Mouse (Mus musculus): ENCODE data around the gene Six5. TPM values are rescaled to one million over a fixed set of nuclear protein-coding genes. Genes with fewer than 3 reads are reported as not detected.

Six5 gene
- polyA plus RNA-seq, 1 experiment from 2014 or later = 14.7 TPM

DNA sequence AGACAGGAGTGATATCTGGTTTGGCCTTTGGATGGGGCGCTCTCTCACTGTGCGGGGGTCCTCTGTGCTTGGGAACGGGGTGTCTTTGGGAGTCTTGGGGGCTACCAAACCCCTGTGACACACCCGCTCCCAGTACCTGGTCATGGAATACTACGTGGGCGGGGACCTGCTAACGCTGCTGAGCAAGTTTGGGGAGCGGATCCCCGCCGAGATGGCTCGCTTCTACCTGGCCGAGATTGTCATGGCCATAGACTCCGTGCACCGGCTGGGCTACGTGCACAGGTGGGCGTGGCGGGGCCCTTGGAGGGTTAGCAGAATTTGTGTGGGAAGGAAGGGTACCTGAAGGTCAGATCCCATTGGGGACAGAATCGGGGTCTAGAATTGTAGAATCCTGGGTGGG lies 7.6 kb upstream of the Six5 start:
- H3K4me2 ChIP-seq (replicated peaks) = no peak overlapping the region
- H3K9me3 ChIP-seq (replicated peaks) = no peaks in the 10 kb centered on the region
- H3K4me1 ChIP-seq = peaks cover 56% of the 10 kb centered on the region
- no peak overlapping the region for H3K27ac ChIP-seq (replicated peaks)
- WGBS = 63% methylated on average over 18 of the region's 18 CpGs
- no peak overlapping the region for H3K9ac ChIP-seq
- peaks cover 34% of the 10 kb centered on the region for H3K36me3 ChIP-seq
- H3K4me3 ChIP-seq (replicated peaks) = no peak overlapping the region
- ATAC-seq (ENCODE audit: insufficient number of reproducible peaks, low FRiP score, low TSS enrichment, low read depth) = no peak
- no peaks in the 10 kb centered on the region for H3K27me3 ChIP-seq

DNA sequence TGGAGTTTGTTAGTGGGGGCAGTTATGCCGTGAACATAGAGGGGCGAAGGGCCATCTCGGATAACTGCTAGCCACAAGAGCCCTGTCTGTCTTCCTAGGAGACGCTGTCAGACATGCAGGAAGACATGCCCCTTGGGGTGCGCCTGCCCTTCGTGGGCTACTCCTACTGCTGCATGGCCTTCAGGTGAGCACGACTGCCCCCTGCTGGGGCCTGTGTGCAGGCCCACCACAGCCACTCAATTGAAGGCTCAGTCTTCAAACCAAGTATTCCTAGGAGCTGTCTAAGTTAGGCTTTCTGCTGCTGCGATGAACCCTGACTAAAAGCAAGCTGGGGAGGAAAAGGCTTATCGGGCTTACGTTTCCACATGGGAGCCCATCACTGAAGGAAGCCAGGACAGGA lies 5.6 kb upstream of the Six5 start:
- Histone ChIP-seq H3K4me2 (replicated peaks) (no peak overlapping the region), H3K36me3 (peaks cover 23% of the 10 kb centered on the region), H3K4me3 (replicated peaks) (no peak overlapping the region), H3K9me3 (replicated peaks) (no peaks in the 10 kb centered on the region), H3K9ac (no peak overlapping the region), H3K27ac (replicated peaks) (no peak overlapping the region), H3K27me3 (no peaks in the 10 kb centered on the region), H3K4me1 (peaks cover 55% of the 10 kb centered on the region)
- 39% methylated on average over 10 of the region's 10 CpGs for WGBS
- ATAC-seq (ENCODE audit: insufficient number of reproducible peaks, low FRiP score, low TSS enrichment, low read depth) = no peak

DNA sequence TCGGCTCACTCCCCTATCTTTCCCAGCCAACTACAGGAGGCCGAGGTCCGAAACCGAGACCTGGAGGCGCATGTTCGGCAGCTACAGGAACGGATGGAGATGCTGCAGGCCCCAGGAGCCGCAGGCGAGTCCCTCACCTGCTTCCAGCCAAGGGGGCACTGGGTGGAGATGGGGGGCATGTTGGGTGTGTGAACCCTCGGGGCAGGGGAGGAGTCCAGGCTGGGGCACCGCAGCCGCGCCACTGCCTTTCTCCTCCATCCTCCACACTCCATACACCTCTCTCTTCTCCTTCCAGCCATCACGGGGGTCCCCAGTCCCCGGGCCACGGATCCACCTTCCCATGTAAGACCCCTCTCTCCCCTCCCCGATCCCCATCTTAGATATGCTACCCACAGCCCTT lies 2.5 kb upstream of the Six5 start:
- no peak for ATAC-seq (ENCODE audit: insufficient number of reproducible peaks, low FRiP score, low TSS enrichment, low read depth)
- WGBS = 36% methylated on average over 13 of the region's 17 CpGs
- H3K27me3 ChIP-seq = no peaks in the 10 kb centered on the region
- H3K9ac ChIP-seq = peak overlapping the region; percentile 51
- H3K4me2 ChIP-seq (replicated peaks) = peak overlapping the region; percentile 74
- peaks cover 24% of the 10 kb centered on the region for H3K36me3 ChIP-seq
- peaks cover 38% of the 10 kb centered on the region for H3K4me1 ChIP-seq
- H3K4me3 ChIP-seq (replicated peaks) = peak overlapping the region; percentile 86
- no peaks in the 10 kb centered on the region for H3K9me3 ChIP-seq (replicated peaks)
- peak overlapping the region; percentile 99; the same call in 1 of the 2 replicates for H3K27ac ChIP-seq (replicated peaks)

DNA sequence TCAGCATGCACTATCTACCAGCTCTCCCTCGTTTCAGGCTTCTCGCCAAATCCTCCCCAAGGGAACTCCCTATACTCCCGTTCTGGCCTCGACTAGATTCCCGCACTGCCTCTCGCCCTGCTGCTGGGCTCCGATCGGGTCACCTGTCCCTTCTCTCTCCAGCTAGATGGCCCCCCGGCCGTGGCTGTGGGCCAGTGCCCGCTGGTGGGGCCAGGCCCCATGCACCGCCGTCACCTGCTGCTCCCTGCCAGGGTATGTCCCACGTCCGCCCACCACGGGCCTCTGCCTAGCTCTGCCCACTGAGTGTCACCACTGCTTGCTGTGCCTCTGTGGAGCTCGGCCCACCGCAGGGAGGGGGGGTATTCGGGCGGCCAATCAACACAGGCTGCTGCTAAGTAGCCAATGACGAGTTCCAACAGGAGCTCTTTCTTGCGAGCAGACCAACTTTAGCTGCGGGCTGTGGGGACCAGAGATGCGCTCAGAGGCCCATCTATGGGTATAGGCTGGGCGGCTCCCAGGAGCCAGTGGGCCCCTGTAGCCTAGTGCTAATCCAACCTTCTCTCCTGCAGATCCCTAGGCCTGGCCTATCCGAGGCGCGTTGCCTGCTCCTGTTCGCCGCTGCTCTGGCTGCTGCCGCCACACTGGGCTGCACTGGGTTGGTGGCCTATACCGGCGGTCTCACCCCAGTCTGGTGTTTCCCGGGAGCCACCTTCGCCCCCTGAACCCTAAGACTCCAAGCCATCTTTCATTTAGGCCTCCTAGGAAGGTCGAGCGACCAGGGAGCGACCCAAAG lies 1.8 kb upstream of the Six5 start:
- 3% methylated on average over 38 of the region's 38 CpGs for WGBS
- H3K27me3 ChIP-seq = no peaks in the 10 kb centered on the region

DNA sequence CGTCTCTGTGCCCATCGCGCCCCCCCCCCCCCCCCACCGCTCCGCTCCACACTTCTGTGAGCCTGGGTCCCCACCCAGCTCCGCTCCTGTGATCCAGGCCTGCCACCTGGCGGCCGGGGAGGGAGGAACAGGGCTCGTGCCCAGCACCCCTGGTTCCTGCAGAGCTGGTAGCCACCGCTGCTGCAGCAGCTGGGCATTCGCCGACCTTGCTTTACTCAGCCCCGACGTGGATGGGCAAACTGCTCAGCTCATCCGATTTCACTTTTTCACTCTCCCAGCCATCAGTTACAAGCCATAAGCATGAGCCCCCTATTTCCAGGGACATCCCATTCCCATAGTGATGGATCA lies 1.2 kb upstream of the Six5 start:
- Histone ChIP-seq H3K9me3 (replicated peaks) (no peaks in the 10 kb centered on the region), H3K27me3 (no peaks in the 10 kb centered on the region), H3K4me1 (peaks cover 49% of the 10 kb centered on the region), H3K27ac (replicated peaks) (peak overlapping the region; percentile 99), H3K9ac (peak overlapping the region; percentile 51; the same call in 1 of the 2 replicates), H3K4me3 (replicated peaks) (peak overlapping the region; percentile 86), H3K4me2 (replicated peaks) (peak overlapping the region; percentile 74), H3K36me3 (peaks cover 23% of the 10 kb centered on the region)
- under 1% methylated on average over 11 of the region's 15 CpGs for WGBS
- ATAC-seq (ENCODE audit: insufficient number of reproducible peaks, low FRiP score, low TSS enrichment, low read depth) = peak; percentile 26; the same call in 1 of the 2 replicates

More for the DNA sequence above, 1.8 kb upstream of the Six5 start:
- ATAC-seq (ENCODE audit: insufficient number of reproducible peaks, low FRiP score, low TSS enrichment, low read depth) = peak; percentile 74
- Histone ChIP-seq H3K4me3 (replicated peaks) (peak overlapping the region; percentile 86), H3K36me3 (peaks cover 26% of the 10 kb centered on the region), H3K9me3 (replicated peaks) (no peaks in the 10 kb centered on the region), H3K4me1 (peaks cover 43% of the 10 kb centered on the region), H3K27ac (replicated peaks) (peak overlapping the region; percentile 99), H3K4me2 (replicated peaks) (peak overlapping the region; percentile 74), H3K9ac (peak overlapping the region; percentile 51)

DNA sequence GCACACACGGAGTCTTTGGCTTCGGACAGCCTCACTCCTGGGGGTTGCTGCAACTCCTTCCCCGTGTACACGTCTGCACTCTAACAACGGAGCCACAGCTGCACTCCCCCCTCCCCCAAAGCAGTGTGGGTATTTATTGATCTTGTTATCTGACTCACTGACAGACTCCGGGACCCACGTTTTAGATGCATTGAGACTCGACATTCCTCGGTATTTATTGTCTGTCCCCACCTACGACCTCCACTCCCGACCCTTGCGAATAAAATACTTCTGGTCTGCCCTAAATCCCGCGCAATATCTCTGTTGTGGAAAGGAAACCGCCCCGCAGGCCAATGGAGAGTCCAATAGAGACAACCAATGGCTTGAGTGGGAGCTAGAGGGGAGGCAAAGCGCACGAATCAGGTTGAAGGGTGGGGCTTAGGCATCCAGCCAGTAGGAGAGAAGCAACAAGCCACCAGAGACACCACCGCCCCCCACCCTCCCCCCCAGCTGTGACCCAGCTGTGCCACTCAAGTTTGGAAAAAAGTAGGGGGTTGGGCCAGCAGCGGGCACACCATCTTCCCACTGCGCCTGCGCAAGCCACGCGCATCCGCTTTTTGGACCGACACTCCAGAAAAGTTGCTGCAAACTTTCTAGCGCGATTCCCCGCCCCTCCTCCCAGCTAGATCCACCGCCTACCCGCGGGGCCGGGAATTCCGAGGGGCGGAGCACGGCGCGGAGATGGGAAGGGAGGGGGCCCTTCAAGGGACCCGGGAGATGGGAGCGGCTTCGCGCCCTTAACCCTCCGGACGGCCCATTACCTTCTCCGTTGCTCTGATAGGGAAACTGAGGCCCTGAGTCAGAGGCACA lies 633 bp upstream of the Six5 start:
- Histone ChIP-seq H3K4me2 (replicated peaks) (peak overlapping the region; percentile 74), H3K9me3 (replicated peaks) (no peaks in the 10 kb centered on the region), H3K9ac (peak overlapping the region; percentile 85), H3K27ac (replicated peaks) (peak overlapping the region; percentile 99), H3K4me1 (peaks cover 51% of the 10 kb centered on the region), H3K4me3 (replicated peaks) (peak overlapping the region; percentile 86), H3K27me3 (no peaks in the 10 kb centered on the region), H3K36me3 (peaks cover 18% of the 10 kb centered on the region)
- WGBS = under 1% methylated on average over 45 of the region's 45 CpGs
- peak; percentile 86 for ATAC-seq (ENCODE audit: insufficient number of reproducible peaks, low FRiP score, low TSS enrichment, low read depth)

DNA sequence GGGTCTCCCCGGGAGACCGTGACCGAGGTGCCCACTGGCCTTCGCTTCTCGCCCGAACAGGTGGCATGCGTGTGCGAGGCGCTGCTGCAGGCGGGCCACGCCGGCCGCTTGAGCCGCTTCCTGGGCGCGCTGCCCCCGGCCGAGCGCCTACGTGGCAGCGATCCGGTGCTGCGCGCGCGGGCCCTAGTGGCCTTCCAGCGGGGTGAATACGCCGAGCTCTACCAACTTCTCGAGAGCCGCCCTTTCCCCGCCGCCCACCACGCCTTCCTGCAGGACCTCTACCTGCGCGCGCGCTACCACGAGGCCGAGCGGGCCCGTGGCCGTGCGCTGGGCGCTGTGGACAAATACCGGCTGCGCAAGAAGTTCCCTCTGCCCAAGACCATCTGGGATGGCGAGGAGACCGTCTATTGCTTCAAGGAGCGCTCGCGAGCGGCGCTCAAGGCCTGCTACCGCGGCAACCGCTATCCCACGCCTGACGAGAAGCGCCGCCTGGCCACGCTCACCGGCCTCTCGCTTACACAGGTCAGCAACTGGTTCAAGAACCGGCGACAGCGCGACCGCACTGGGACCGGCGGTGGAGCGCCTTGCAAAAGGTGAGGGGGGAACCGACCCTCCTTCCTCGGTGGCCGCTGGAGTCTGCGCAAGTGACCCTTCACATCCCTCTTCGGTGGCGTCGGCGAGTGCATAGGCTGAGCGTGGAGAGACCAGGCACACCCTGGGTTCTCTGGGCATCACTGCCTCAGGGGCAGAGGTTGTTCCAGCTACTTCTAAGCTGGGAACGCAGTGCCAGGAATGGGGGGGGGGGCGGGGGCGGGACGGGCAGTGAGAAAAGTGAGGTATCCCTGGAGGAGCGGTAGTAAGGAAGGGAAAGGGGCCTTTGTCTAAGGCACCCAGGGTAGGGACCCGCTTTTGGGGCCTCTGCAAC lies 694 bp downstream of the Six5 start:
- Histone ChIP-seq H3K36me3 (peaks cover 12% of the 10 kb centered on the region), H3K4me2 (replicated peaks) (peak overlapping the region; percentile 74), H3K4me1 (peaks cover 56% of the 10 kb centered on the region), H3K27me3 (no peaks in the 10 kb centered on the region), H3K27ac (replicated peaks) (peak overlapping the region; percentile 99), H3K9me3 (replicated peaks) (no peaks in the 10 kb centered on the region), H3K4me3 (replicated peaks) (peak overlapping the region; percentile 86), H3K9ac (peak overlapping the region; percentile 85)
- under 1% methylated on average over 87 of the region's 87 CpGs for WGBS
- no peak for ATAC-seq (ENCODE audit: insufficient number of reproducible peaks, low FRiP score, low TSS enrichment, low read depth)

DNA sequence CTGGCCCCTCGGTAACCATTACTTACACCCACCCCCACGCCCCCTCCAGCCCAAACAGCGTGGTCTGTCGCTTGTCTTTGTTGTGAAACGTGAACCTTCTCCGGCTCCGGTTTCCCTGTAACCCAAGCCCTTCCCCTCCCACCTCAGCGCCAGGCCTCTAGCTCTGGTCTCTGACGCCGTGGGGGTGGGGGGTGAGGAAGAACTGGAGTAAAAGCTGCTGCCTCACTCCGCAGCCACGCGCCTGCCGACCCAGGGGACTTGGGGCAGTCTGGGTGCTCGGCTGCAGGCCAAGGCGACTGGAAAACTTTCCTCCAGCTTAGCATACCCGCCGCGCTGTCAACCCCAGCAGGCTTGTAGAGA lies 1.3 kb downstream of the Six5 start:
- WGBS = 1% methylated on average over 19 of the region's 19 CpGs
- peaks cover 60% of the 10 kb centered on the region for H3K4me1 ChIP-seq

DNA sequence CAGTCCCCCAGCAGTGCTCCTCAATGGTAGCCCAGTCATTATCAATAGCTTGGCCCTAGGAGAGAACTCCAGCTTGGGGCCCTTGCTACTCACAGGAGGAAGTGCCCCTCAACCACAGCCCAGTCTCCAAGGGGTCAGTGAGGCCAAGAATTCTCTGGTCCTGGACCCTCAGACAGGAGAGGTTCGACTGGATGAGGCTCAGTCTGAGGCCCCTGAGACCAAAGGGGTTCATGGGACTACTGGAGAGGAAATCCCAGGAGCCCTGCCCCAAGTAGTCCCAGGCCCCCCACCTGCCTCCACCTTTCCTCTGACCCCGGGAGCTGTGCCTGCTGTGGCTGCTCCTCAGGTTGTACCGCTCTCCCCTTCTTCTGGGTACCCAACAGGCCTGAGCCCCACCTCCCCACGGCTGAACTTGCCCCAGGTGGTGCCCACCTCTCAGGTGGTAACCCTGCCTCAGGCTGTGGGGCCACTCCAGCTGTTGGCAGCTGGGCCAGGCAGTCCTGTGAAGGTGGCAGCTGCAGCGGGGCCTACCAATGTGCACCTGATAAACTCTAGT lies 2.1 kb downstream of the Six5 start:
- H3K27ac ChIP-seq (replicated peaks) = peak overlapping the region; percentile 99
- no peaks in the 10 kb centered on the region for H3K9me3 ChIP-seq (replicated peaks)
- peak overlapping the region; percentile 85; the same call in 1 of the 2 replicates for H3K9ac ChIP-seq
- peaks cover 57% of the 10 kb centered on the region for H3K4me1 ChIP-seq
- no peak for ATAC-seq (ENCODE audit: insufficient number of reproducible peaks, low FRiP score, low TSS enrichment, low read depth)
- WGBS = 55% methylated on average over 5 of the region's 5 CpGs
- H3K36me3 ChIP-seq = peaks cover 10% of the 10 kb centered on the region
- H3K27me3 ChIP-seq = no peaks in the 10 kb centered on the region
- peak overlapping the region; percentile 74 for H3K4me2 ChIP-seq (replicated peaks)
- H3K4me3 ChIP-seq (replicated peaks) = peak overlapping the region; percentile 86

More for the DNA sequence above, 1.3 kb downstream of the Six5 start:
- Histone ChIP-seq H3K36me3 (peaks cover 10% of the 10 kb centered on the region), H3K9me3 (replicated peaks) (no peaks in the 10 kb centered on the region), H3K27me3 (no peaks in the 10 kb centered on the region), H3K27ac (replicated peaks) (peak overlapping the region; percentile 99), H3K4me2 (replicated peaks) (peak overlapping the region; percentile 74), H3K4me3 (replicated peaks) (peak overlapping the region; percentile 86), H3K9ac (peak overlapping the region; percentile 85)
- peak; percentile 10; the same call in 1 of the 2 replicates for ATAC-seq (ENCODE audit: insufficient number of reproducible peaks, low FRiP score, low TSS enrichment, low read depth)

DNA sequence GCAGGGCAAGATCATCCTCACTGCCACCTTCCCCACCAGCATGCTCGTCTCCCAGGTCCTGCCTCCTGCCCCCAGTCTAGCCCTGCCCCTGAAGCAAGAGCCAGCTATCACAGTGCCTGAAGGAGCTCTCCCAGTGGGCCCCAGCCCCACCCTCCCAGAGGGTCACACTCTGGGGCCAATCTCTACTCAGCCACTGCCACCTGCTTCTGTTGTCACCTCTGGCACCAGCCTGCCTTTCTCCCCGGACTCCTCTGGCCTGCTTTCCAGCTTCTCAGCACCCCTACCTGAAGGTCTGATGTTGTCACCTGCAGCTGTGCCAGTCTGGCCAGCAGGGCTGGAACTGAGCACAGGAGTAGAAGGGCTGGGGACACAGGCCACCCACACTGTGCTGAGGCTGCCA lies 2.8 kb downstream of the Six5 start:
- ATAC-seq (ENCODE audit: insufficient number of reproducible peaks, low FRiP score, low TSS enrichment, low read depth) = no peak
- 76% methylated on average over 2 of the region's 2 CpGs for WGBS
- Histone ChIP-seq H3K4me2 (replicated peaks) (peak overlapping the region; percentile 74; the same call in 1 of the 2 replicates), H3K27me3 (no peaks in the 10 kb centered on the region), H3K4me3 (replicated peaks) (0 out of 2 replicates have a peak overlapping the region, but pooled peaks have one; percentile 86), H3K9ac (no peak overlapping the region), H3K27ac (replicated peaks) (no peak overlapping the region), H3K36me3 (peaks cover 10% of the 10 kb centered on the region), H3K9me3 (replicated peaks) (no peaks in the 10 kb centered on the region), H3K4me1 (peaks cover 50% of the 10 kb centered on the region)

Measured in embryonic facial prominence, embryonic 15.5 days (tissue).